Mouse (Mus musculus): ENCODE measurements around the gene Dhx37. TPM values are rescaled to one million over a fixed set of nuclear protein-coding genes. Genes with fewer than 3 reads are reported as not detected.

Gene Dhx37
- polyA plus RNA-seq, 1 experiment from 2014 or later = 3.3 TPM

DNA sequence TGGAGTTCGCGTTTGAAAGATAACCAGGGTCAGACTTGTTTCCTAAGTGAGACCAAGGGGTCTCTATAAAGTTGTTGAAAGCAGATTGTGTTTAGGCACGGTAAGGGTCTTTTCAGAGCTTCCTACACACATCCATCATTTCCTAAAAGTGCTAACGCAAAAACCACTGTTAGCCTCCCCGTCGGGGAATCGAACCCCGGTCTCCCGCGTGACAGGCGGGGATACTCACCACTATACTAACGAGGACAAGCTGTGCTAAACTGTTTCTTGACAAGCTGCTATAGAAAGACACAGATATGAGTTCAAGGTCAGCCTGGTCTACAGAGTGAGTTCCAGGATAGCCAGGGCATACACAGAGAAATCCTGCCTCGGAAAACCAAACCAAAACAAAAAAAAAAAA, 25.1 kb downstream of the Dhx37 start:
- Histone ChIP-seq H3K9me3 (ENCODE audit: low read length) (no peaks in the 10 kb centered on the region), H3K36me3 (replicated peaks; ENCODE audit: insufficient read depth, low read length) (peaks cover 6% of the 10 kb centered on the region), H3K4me3 (ENCODE audit: low read depth, low read length) (peak overlapping the region; percentile 36), H3K4me2 (ENCODE audit: low read depth, low read length) (peak overlapping the region; percentile 64), H3K4me1 (ENCODE audit: insufficient read depth) (peaks cover 25% of the 10 kb centered on the region), H3K27me3 (ENCODE audit: insufficient read depth, low read length) (no peaks in the 10 kb centered on the region), H3K27ac (ENCODE audit: low read depth) (peak overlapping the region; percentile 31; the same call in 1 of the 2 replicates), H3K9ac (replicated peaks) (0 out of 2 replicates have a peak overlapping the region, but pooled peaks have one; percentile 44)
- no peak; the same call in 1 of the 2 replicates for TF ChIP-seq EP300 (IDR thresholded peaks at IDR 0.05; ENCODE audit: low read depth)
- no peak for TF ChIP-seq CTCF (IDR thresholded peaks at IDR 0.05; ENCODE audit: low read depth)
- DNase-seq (peak; percentile 89), ATAC-seq (peak; percentile 57)
- WGBS (ENCODE audit: insufficient replicate concordance) = under 1% methylated on average over 13 of the region's 13 CpGs

DNA sequence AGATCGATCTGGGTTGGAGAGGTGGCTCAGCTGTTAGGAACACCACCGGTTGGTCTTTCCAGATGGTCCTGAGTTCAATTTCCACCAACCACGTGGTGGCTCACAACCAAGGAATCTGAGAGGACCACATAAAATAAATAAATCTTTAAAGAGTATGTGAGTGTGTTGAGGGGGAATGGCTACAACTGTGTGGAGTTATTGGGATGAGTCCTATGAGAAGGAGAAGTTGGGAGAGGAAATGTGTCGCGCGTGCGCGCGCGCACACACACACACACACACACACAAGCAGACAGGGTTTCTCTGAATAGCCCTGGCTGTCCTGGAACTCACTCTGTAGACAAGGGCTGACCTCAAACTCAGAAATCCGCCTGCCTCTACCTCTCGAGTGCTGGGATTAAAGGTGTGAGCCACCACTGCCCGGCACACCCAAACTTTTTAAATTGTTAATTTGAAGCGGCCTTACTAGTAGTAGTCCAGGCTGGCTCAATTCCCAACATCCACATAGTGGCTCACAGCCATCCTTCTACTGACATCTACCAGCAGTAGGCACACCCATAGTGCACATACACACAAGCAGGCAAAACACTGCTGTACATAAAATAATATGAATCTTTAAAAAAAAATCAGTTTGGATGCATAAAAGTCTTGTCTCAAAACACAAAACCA, 25.9 kb downstream of the Dhx37 start:
- H3K36me3 ChIP-seq (replicated peaks; ENCODE audit: insufficient read depth, low read length) = no peaks in the 10 kb centered on the region
- TF ChIP-seq EP300 (IDR thresholded peaks at IDR 0.05; ENCODE audit: low read depth) = no peak
- TF ChIP-seq CTCF (IDR thresholded peaks at IDR 0.05; ENCODE audit: low read depth) = no peak
- 51% methylated on average over 14 of the region's 14 CpGs for WGBS (ENCODE audit: insufficient replicate concordance)
- H3K9ac ChIP-seq (replicated peaks) = no peak overlapping the region
- no peaks in the 10 kb centered on the region for H3K9me3 ChIP-seq (ENCODE audit: low read length)
- H3K27ac ChIP-seq (ENCODE audit: low read depth) = peak overlapping the region; percentile 31
- DNase-seq (no peak), ATAC-seq (no peak)
- H3K4me1 ChIP-seq (ENCODE audit: insufficient read depth) = peaks cover 26% of the 10 kb centered on the region
- no peak overlapping the region for H3K4me3 ChIP-seq (ENCODE audit: low read depth, low read length)
- H3K4me2 ChIP-seq (ENCODE audit: low read depth, low read length) = 0 out of 2 replicates have a peak overlapping the region, but pooled peaks have one; percentile 44
- H3K27me3 ChIP-seq (ENCODE audit: insufficient read depth, low read length) = no peaks in the 10 kb centered on the region

DNA sequence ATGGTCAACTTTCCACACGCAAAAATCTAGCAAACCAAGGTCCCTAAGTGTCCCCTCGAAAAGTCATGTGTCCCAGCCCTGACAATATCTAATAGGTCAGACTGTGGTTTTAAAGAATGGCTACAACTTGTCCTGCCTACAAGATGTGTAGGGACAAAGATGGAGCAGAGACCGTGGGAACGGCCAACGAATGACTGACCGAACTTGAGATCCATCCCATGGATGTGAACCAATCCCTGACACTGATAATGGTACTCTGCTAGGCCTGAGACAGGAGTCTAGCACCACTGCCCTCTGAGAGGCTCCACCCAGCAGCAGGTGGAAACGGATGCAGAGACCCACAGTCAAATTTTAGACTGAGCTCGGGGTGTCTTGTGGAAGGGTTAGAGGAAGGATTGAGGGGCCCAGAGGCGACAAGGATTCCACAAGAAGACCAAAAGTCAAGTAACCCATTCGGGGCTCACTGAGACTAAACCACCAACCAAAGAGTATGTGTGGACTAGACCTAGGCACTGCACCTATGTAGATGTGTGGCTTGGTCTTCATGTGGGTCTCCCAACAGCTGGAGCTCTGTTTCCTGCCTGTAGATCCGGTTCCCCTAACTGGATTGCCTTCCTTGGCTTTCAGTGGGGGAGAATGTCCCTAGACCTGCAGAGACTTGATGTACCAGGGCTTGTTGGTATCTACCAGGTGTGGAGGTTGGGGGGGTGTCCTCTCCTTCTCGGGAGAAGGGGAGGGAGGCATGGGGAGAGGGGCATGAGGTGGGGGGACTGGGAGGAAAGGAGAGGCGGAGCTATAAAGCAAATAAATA, 26.7 kb downstream of the Dhx37 start:
- TF ChIP-seq EP300 (IDR thresholded peaks at IDR 0.05; ENCODE audit: low read depth) = no peak
- TF ChIP-seq CTCF (IDR thresholded peaks at IDR 0.05; ENCODE audit: low read depth) = no peak
- Histone ChIP-seq H3K4me3 (ENCODE audit: low read depth, low read length) (peak overlapping the region; percentile 53), H3K4me2 (ENCODE audit: low read depth, low read length) (peak overlapping the region; percentile 90), H3K9ac (replicated peaks) (0 out of 2 replicates have a peak overlapping the region, but pooled peaks have one; percentile 73), H3K9me3 (ENCODE audit: low read length) (no peaks in the 10 kb centered on the region), H3K27ac (ENCODE audit: low read depth) (peak overlapping the region; percentile 87), H3K27me3 (ENCODE audit: insufficient read depth, low read length) (no peaks in the 10 kb centered on the region), H3K36me3 (replicated peaks; ENCODE audit: insufficient read depth, low read length) (no peaks in the 10 kb centered on the region), H3K4me1 (ENCODE audit: insufficient read depth) (peaks cover 29% of the 10 kb centered on the region)
- 46% methylated on average over 13 of the region's 13 CpGs for WGBS (ENCODE audit: insufficient replicate concordance)
- ATAC-seq (no peak), DNase-seq (no peak)

DNA sequence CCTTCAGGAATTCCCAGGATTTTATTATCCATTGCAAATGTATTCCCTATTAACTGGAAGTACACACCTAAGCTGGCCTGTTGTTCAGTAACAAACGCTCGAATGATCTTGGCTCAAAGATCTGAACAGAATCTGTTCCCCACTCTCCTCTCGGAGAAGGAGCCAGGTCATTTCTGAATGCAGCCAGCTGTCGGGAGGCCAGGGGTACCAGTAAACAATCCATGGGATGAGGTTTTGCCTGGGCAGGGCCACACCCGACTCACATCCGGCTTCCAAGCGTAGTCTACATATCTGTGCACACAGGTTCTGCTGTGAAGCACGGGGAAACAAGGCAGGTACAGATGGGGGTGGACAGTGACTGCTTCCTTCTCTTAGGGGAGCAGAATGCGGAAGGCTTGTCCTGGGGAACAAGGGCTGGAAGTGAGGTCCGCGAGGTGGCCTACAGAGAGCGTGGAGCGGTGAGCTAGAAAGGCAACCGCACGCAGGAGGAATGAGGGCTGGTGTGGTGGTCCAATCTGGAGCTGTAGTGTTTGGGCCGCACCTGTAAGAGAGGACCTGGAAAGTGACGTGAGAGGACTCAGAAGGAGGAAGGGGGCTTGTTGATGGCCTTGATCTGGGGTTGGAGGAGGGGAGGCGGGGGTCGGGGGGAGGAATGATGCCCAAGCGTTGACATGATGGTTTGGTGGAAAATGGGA, 27.5 kb downstream of the Dhx37 start:
- DNase-seq (peak; percentile 69), ATAC-seq (peak; percentile 31)
- peak overlapping the region; percentile 87 for H3K27ac ChIP-seq (ENCODE audit: low read depth)
- TF ChIP-seq EP300 (IDR thresholded peaks at IDR 0.05; ENCODE audit: low read depth) (no peak), CTCF (IDR thresholded peaks at IDR 0.05; ENCODE audit: low read depth) (no peak)
- H3K27me3 ChIP-seq (ENCODE audit: insufficient read depth, low read length) = no peaks in the 10 kb centered on the region
- peaks cover 29% of the 10 kb centered on the region for H3K4me1 ChIP-seq (ENCODE audit: insufficient read depth)
- no peaks in the 10 kb centered on the region for H3K9me3 ChIP-seq (ENCODE audit: low read length)
- H3K36me3 ChIP-seq (replicated peaks; ENCODE audit: insufficient read depth, low read length) = no peaks in the 10 kb centered on the region
- peak overlapping the region; percentile 90 for H3K4me2 ChIP-seq (ENCODE audit: low read depth, low read length)
- H3K4me3 ChIP-seq (ENCODE audit: low read depth, low read length) = peak overlapping the region; percentile 53
- peak overlapping the region; percentile 73 for H3K9ac ChIP-seq (replicated peaks)
- WGBS (ENCODE audit: insufficient replicate concordance) = 2% methylated on average over 20 of the region's 20 CpGs

DNA sequence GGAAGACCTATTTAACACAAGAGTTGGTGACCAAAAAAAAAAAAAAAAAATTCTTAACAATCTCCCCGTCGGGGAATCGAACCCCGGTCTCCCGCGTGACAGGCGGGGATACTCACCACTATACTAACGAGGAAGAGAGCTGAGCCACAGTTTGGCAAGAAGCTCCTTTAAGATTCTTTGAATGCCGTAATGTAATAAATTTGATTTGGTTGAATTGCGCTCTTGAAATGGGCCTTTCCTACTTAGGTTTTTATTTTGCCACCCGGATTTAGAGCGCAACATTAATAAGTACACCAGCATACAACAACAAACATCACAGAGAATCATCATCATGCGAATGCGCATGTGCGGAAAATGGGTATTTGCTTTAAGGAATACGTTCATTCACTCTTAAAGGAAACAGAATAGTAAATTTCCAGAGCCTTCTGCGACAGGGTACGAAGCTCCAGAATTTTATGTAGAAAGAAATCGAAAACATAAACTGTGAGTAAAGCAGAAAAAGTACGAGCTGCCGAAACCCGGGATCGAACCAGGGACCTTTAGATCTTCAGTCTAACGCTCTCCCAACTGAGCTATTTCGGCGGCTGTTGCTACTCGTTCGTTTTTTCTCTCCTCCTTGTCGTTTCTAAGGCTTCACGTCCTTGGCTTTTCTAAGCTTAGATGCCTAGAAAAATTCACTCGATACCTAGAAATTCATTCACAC, 28.2 kb downstream of the Dhx37 start:
- H3K27ac ChIP-seq (ENCODE audit: low read depth) = peak overlapping the region; percentile 87
- DNase-seq = peak; percentile 90
- H3K27me3 ChIP-seq (ENCODE audit: insufficient read depth, low read length) = no peaks in the 10 kb centered on the region
- H3K4me1 ChIP-seq (ENCODE audit: insufficient read depth) = peaks cover 29% of the 10 kb centered on the region
- peak overlapping the region; percentile 53 for H3K4me3 ChIP-seq (ENCODE audit: low read depth, low read length)
- WGBS (ENCODE audit: insufficient replicate concordance) = 1% methylated on average over 31 of the region's 31 CpGs
- H3K9me3 ChIP-seq (ENCODE audit: low read length) = no peaks in the 10 kb centered on the region
- ATAC-seq = peak; percentile 66
- H3K9ac ChIP-seq (replicated peaks) = peak overlapping the region; percentile 73
- TF ChIP-seq EP300 (IDR thresholded peaks at IDR 0.05; ENCODE audit: low read depth) = peak; percentile 49; the same call in 1 of the 2 replicates
- no peak for TF ChIP-seq CTCF (IDR thresholded peaks at IDR 0.05; ENCODE audit: low read depth)
- H3K4me2 ChIP-seq (ENCODE audit: low read depth, low read length) = peak overlapping the region; percentile 90
- no peaks in the 10 kb centered on the region for H3K36me3 ChIP-seq (replicated peaks; ENCODE audit: insufficient read depth, low read length)

All from liver, postnatal 0 days (tissue).